Comparison of ENCODE assay signal across 10 mouse cellular contexts in the genomic region with DNA sequence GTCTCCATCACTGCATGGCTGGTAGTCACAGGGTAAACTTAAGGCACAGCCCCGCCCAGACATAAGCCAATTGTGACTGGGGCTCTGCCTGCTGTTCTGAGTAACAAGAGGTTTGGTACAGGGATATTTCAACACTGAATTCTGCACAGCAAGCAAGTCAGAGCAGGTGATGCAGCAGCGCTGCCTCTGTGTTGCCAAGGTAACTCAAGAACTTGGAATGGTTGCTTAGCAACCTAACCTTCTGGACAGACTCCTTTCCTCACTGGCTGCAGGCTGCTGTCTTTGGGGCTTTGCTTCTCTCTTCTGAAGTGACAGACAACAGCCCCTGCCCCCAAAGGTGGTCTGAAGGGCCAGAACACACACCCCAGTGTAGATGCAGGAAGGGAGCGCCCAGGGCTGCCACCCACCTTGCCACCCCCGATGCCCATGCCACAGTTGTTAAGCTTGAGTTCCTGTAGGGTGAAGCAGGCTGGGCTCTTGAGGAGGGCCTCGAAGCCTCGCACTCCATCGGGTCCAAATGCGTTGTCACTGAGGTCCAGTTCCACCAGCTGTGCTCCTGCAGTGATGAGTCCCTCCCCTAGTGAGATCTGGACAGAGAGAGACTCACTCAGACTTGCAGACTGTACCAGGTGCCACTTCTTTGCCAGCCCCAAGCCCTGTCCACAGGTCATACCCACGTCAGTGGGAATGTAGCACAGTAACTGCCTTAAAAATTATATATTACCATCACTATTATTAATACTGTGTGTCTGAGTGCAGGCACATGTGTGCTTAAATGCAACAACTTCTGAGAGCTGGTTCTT. TPM values are rescaled to one million over a fixed set of nuclear protein-coding genes. Genes with fewer than 3 reads are reported as not detected.
DNase-seq lines count a peak whose midpoint lies in the region; ATAC-seq and TF ChIP-seq lines count a peak whose summit lies in the region.
"Had no signal": no experiment of that assay in that cellular context is flagged by ENCODE, and none has a peak within 500 bp of the region (broad histone marks: within the 10 kb centered on the region; RNA-seq: fewer than 3 reads in every experiment).

No protein-coding gene starts in this region.

- no peaks in the 10 kb centered on the region for H3K27me3 ChIP-seq in embryonic facial prominence, embryonic 11.5 days (ENCODE audit: control insufficient read depth, insufficient read depth, low read length)
- H3K27me3 ChIP-seq in embryonic facial prominence, embryonic 10.5 days (replicated peaks; ENCODE audit: low read depth, poor library complexity, severe bottlenecking): no peaks in the 10 kb centered on the region
- no peaks in the 10 kb centered on the region for H3K27me3 ChIP-seq in intestine, postnatal 0 days (replicated peaks; ENCODE audit: control insufficient read depth, insufficient read depth, low read length)

- ATAC-seq in embryonic facial prominence, embryonic 11.5 days (replicated peaks; ENCODE audit: insufficient number of reproducible peaks, low FRiP score, low TSS enrichment, low read depth): no peak
- no peak for ATAC-seq in intestine, postnatal 0 days

- no peaks in the 10 kb centered on the region for H3K4me1 ChIP-seq in embryonic facial prominence, embryonic 11.5 days (ENCODE audit: control insufficient read depth, insufficient read depth, low read length)
- H3K4me1 ChIP-seq in embryonic facial prominence, embryonic 10.5 days: no peaks in the 10 kb centered on the region
- no peaks in the 10 kb centered on the region for H3K4me1 ChIP-seq in intestine, postnatal 0 days (replicated peaks; ENCODE audit: control insufficient read depth, insufficient read depth, low read length)

- no peak overlapping the region for H3K9ac ChIP-seq in embryonic facial prominence, embryonic 11.5 days (replicated peaks; ENCODE audit: low read length)
- H3K9ac ChIP-seq in intestine, postnatal 0 days (ENCODE audit: low read depth, low read length): no peak overlapping the region

- peak; percentile 43 for DNase-seq in embryonic facial prominence, embryonic 11.5 days (ENCODE audit: low spot score)
- DNase-seq in embryonic facial prominence, embryonic 10.5 days (ENCODE audit: low spot score): no peak
- peak; percentile 60 to 65 for DNase-seq in right cerebral cortex, adult 2 months (ENCODE audit: low spot score in 2 of 2)
- DNase-seq in right cerebral cortex, postnatal 4 days: no peak
- peak; percentile 63 to 80 for DNase-seq in left cerebral cortex, adult 9 months (ENCODE audit: low spot score in 2 of 2)
- no peak for DNase-seq in thymus, postnatal 0 days (ENCODE audit: low spot score)
- DNase-seq in urinary bladder, postnatal 36 days (ENCODE audit: low spot score in 2 of 2): no peak
- DNase-seq: cerebellum, adult 11 months; lung, postnatal 36 days had no signal

- no peak overlapping the region for H3K27ac ChIP-seq in embryonic facial prominence, embryonic 11.5 days (replicated peaks; ENCODE audit: low read depth, low read length)
- no peak overlapping the region for H3K27ac ChIP-seq in embryonic facial prominence, embryonic 10.5 days (replicated peaks)
- H3K27ac ChIP-seq in intestine, postnatal 0 days (ENCODE audit: low read depth, low read length): no peak overlapping the region

- no peak overlapping the region for H3K4me3 ChIP-seq in embryonic facial prominence, embryonic 11.5 days (ENCODE audit: low read depth, low read length)
- no peak overlapping the region for H3K4me3 ChIP-seq in embryonic facial prominence, embryonic 10.5 days
- H3K4me3 ChIP-seq in intestine, postnatal 0 days (ENCODE audit: low read depth, low read length): no peak overlapping the region

- no peak overlapping the region for H3K4me2 ChIP-seq in embryonic facial prominence, embryonic 11.5 days (ENCODE audit: low read depth, low read length)
- H3K4me2 ChIP-seq in intestine, postnatal 0 days (replicated peaks; ENCODE audit: low read depth): no peak overlapping the region

- H3K36me3 ChIP-seq in embryonic facial prominence, embryonic 11.5 days (replicated peaks; ENCODE audit: control insufficient read depth, insufficient read depth, low read depth, low read length): peaks cover 11% of the 10 kb centered on the region
- peaks cover 95% of the 10 kb centered on the region for H3K36me3 ChIP-seq in embryonic facial prominence, embryonic 10.5 days (replicated peaks)
- peaks cover 82% of the 10 kb centered on the region for H3K36me3 ChIP-seq in intestine, postnatal 0 days (ENCODE audit: control insufficient read depth, insufficient read depth)

- WGBS in embryonic facial prominence, embryonic 11.5 days: 89% methylated on average over 9 of the region's 9 CpGs
- 92% methylated on average over 9 of the region's 9 CpGs for WGBS in embryonic facial prominence, embryonic 10.5 days
- WGBS in intestine, postnatal 0 days: 89% methylated on average over 9 of the region's 9 CpGs

- no peak for TF ChIP-seq CTCF in intestine, postnatal 0 days (IDR thresholded peaks at IDR 0.05; ENCODE audit: low read depth)

- no peaks in the 10 kb centered on the region for H3K9me3 ChIP-seq in embryonic facial prominence, embryonic 11.5 days (replicated peaks; ENCODE audit: control insufficient read depth, low read length)
- H3K9me3 ChIP-seq in embryonic facial prominence, embryonic 10.5 days: no peaks in the 10 kb centered on the region
- H3K9me3 ChIP-seq in intestine, postnatal 0 days (ENCODE audit: control insufficient read depth): no peaks in the 10 kb centered on the region

RNA-seq across cellular contexts. Expression of a gene that starts 21.4 kb away (rescaled TPM):
- 2.6 and 3.0 TPM in 2 replicates for polyA plus RNA-seq in embryonic facial prominence, embryonic 11.5 days (2014; fragmentation: Nextera tagmentation; extraction: Ambion mirVana)
- 1.5 and 1.7 TPM in 2 replicates for polyA plus RNA-seq in embryonic facial prominence, embryonic 10.5 days (2016; fragmentation: Nextera tagmentation; extraction: Ambion mirVana)
- polyA plus RNA-seq in thymus, postnatal 0 days (2015; fragmentation: Nextera tagmentation; extraction: Ambion mirVana): 0.31 and 0.64 TPM in 2 replicates
- polyA plus RNA-seq in intestine, postnatal 0 days (2015; fragmentation: Nextera tagmentation; extraction: Ambion mirVana): 1.6 TPM in 2 replicates

RNA-seq across cellular contexts. Expression of a gene that starts 26.3 kb away (rescaled TPM):
- 39.2 and 42.2 TPM in 2 replicates for polyA plus RNA-seq in embryonic facial prominence, embryonic 11.5 days (2014; fragmentation: Nextera tagmentation; extraction: Ambion mirVana)
- polyA plus RNA-seq in embryonic facial prominence, embryonic 10.5 days (2016; fragmentation: Nextera tagmentation; extraction: Ambion mirVana): 50.3 and 52.0 TPM in 2 replicates
- polyA plus RNA-seq in thymus, postnatal 0 days (2015; fragmentation: Nextera tagmentation; extraction: Ambion mirVana): 14.5 and 17.6 TPM in 2 replicates
- 5.6 and 7.3 TPM in 2 replicates for polyA plus RNA-seq in intestine, postnatal 0 days (2015; fragmentation: Nextera tagmentation; extraction: Ambion mirVana)

RNA-seq across cellular contexts. Expression of a gene that starts 26.8 kb away (rescaled TPM):
- polyA plus RNA-seq in embryonic facial prominence, embryonic 11.5 days (2014; fragmentation: Nextera tagmentation; extraction: Ambion mirVana): 121 and 126 TPM in 2 replicates
- 161 and 173 TPM in 2 replicates for polyA plus RNA-seq in embryonic facial prominence, embryonic 10.5 days (2016; fragmentation: Nextera tagmentation; extraction: Ambion mirVana)
- polyA plus RNA-seq in thymus, postnatal 0 days (2015; fragmentation: Nextera tagmentation; extraction: Ambion mirVana): 67.1 and 71.0 TPM in 2 replicates
- 20.6 and 21.9 TPM in 2 replicates for polyA plus RNA-seq in intestine, postnatal 0 days (2015; fragmentation: Nextera tagmentation; extraction: Ambion mirVana)

RNA-seq across cellular contexts. Expression of a gene that starts 54.8 kb away (rescaled TPM):
- polyA plus RNA-seq in embryonic facial prominence, embryonic 11.5 days (2014; fragmentation: Nextera tagmentation; extraction: Ambion mirVana): 21.3 and 21.7 TPM in 2 replicates
- polyA plus RNA-seq in embryonic facial prominence, embryonic 10.5 days (2016; fragmentation: Nextera tagmentation; extraction: Ambion mirVana): 35.3 and 45.0 TPM in 2 replicates
- polyA plus RNA-seq in thymus, postnatal 0 days (2015; fragmentation: Nextera tagmentation; extraction: Ambion mirVana): 28.3 and 29.9 TPM in 2 replicates
- polyA plus RNA-seq in intestine, postnatal 0 days (2015; fragmentation: Nextera tagmentation; extraction: Ambion mirVana): 8.3 and 8.7 TPM in 2 replicates

Comparison
In these comparisons a context has a peak if more than half of its experiments do, and no peak if none do; other contexts are left out.
1. DNase-seq: peak in embryonic facial prominence, embryonic 11.5 days (single experiment), right cerebral cortex, adult 2 months (2 of 2) and left cerebral cortex, adult 9 months (2 of 2); none in embryonic facial prominence, embryonic 10.5 days (single experiment), right cerebral cortex, postnatal 4 days (single experiment), thymus, postnatal 0 days (single experiment) and urinary bladder, postnatal 36 days (0 of 2).